ENCODE assay signal across 9 mouse cellular contexts in genomic region chrX:56649549-56650354, GRCm38 (mm10). TPM values are rescaled to one million over a fixed set of nuclear protein-coding genes. Genes with fewer than 3 reads are reported as not detected.
A peak's percentile ranks its signal among the peaks of the same experiment; 100 is the strongest.
DNase-seq lines count a peak whose midpoint lies in the region; ATAC-seq and TF ChIP-seq lines count a peak whose summit lies in the region.
"Had no signal": no experiment of that assay in that cellular context is flagged by ENCODE, and none has a peak within 500 bp of the region (broad histone marks: within the 10 kb centered on the region; RNA-seq: fewer than 3 reads in every experiment).

No protein-coding gene starts in this region.

- no peaks in the 10 kb centered on the region for H3K9me3 ChIP-seq in midbrain, embryonic 11.5 days (ENCODE audit: control insufficient read depth, low read length)
- no peaks in the 10 kb centered on the region for H3K9me3 ChIP-seq in midbrain, embryonic 10.5 days (replicated peaks)
- H3K9me3 ChIP-seq in hindbrain, embryonic 14.5 days (ENCODE audit: control insufficient read depth, low read length): no peaks in the 10 kb centered on the region

- H3K36me3 ChIP-seq in heart, adult 2 months (ENCODE audit: control insufficient read depth, insufficient read depth, low read length): no peaks in the 10 kb centered on the region
- H3K36me3 ChIP-seq in midbrain, embryonic 11.5 days (ENCODE audit: control insufficient read depth, insufficient read depth, low read length): no peaks in the 10 kb centered on the region
- no peaks in the 10 kb centered on the region for H3K36me3 ChIP-seq in midbrain, embryonic 10.5 days
- H3K36me3 ChIP-seq in hindbrain, embryonic 14.5 days (replicated peaks; ENCODE audit: control insufficient read depth, insufficient read depth): peaks cover 4% of the 10 kb centered on the region; the same call in 1 of the 2 replicates

- DNase-seq in heart, adult 2 months: peak in 1 of 2 experiments; percentile 6
- DNase-seq in heart, adult 8-10 months (ENCODE audit: low spot score): no peak
- peak; percentile 86 for DNase-seq in midbrain, embryonic 11.5 days (ENCODE audit: low spot score, missing footprints)
- no peak for DNase-seq in midbrain, embryonic 10.5 days (ENCODE audit: low spot score)
- peak; percentile 67 for DNase-seq in hindbrain, embryonic 14.5 days (ENCODE audit: low spot score)
- no peak for DNase-seq in right cerebral cortex, postnatal 25 days
- no peak for DNase-seq in ovary, postnatal 14 days (ENCODE audit: low spot score)
- no peak for DNase-seq in cerebellum, adult 9-11 months

- H3K79me2 ChIP-seq in heart, adult 2 months (replicated peaks; ENCODE audit: control insufficient read depth, insufficient read depth, low read length): no peaks in the 10 kb centered on the region

- peak; percentile 75 for TF ChIP-seq CTCF in heart, adult 2 months (IDR thresholded peaks at IDR 0.05)

- peak; percentile 52 for ATAC-seq in midbrain, embryonic 11.5 days (ENCODE audit: low FRiP score)
- no peak; the same call in 1 of the 2 replicates for ATAC-seq in hindbrain, embryonic 14.5 days (ENCODE audit: low FRiP score)

- intact Hi-C loops in heart, adult 2 months (cut with DNase I): loop anchor here (1.0 to 2.0 kb wide), 5 partner anchors 81 to 190 kb away; partner anchors contain the start of gene Fhl1

- WGBS in heart, adult 2 months: 60% methylated on average over 7 of the region's 7 CpGs
- WGBS in midbrain, embryonic 11.5 days: 35% methylated on average over 7 of the region's 7 CpGs
- WGBS in midbrain, embryonic 10.5 days: 42% methylated on average over 7 of the region's 7 CpGs
- WGBS in hindbrain, embryonic 14.5 days: 44% methylated on average over 7 of the region's 7 CpGs

- no peak overlapping the region for H3K4me2 ChIP-seq in midbrain, embryonic 11.5 days
- H3K4me2 ChIP-seq in hindbrain, embryonic 14.5 days (replicated peaks): no peak overlapping the region

- H3K9ac ChIP-seq in heart, adult 2 months (ENCODE audit: low read depth, low read length): no peak overlapping the region
- H3K9ac ChIP-seq in midbrain, embryonic 11.5 days (ENCODE audit: low read length): no peak overlapping the region
- H3K9ac ChIP-seq in hindbrain, embryonic 14.5 days: no peak overlapping the region

- peaks cover 3% of the 10 kb centered on the region; the same call in 1 of the 2 replicates for H3K4me1 ChIP-seq in heart, adult 2 months (ENCODE audit: control insufficient read depth, insufficient read depth, low read length)
- H3K4me1 ChIP-seq in midbrain, embryonic 11.5 days (ENCODE audit: control insufficient read depth, insufficient read depth, low read length): no peaks in the 10 kb centered on the region; the same call in 1 of the 2 replicates
- H3K4me1 ChIP-seq in midbrain, embryonic 10.5 days: peaks cover 23% of the 10 kb centered on the region
- no peaks in the 10 kb centered on the region for H3K4me1 ChIP-seq in hindbrain, embryonic 14.5 days (replicated peaks; ENCODE audit: control insufficient read depth, insufficient read depth, low read length)

- H3K27me3 ChIP-seq in heart, adult 2 months (ENCODE audit: control insufficient read depth, insufficient read depth, low read length): no peaks in the 10 kb centered on the region
- H3K27me3 ChIP-seq in midbrain, embryonic 11.5 days (ENCODE audit: control insufficient read depth, insufficient read depth, low read length): no peaks in the 10 kb centered on the region
- no peaks in the 10 kb centered on the region for H3K27me3 ChIP-seq in midbrain, embryonic 10.5 days (ENCODE audit: low read depth, poor library complexity, severe bottlenecking)
- H3K27me3 ChIP-seq in hindbrain, embryonic 14.5 days (ENCODE audit: control insufficient read depth, insufficient read depth, low read length): no peaks in the 10 kb centered on the region

- H3K4me3 ChIP-seq in heart, adult 2 months: no peak overlapping the region
- no peak overlapping the region for H3K4me3 ChIP-seq in midbrain, embryonic 11.5 days (ENCODE audit: low read depth, low read length)
- no peak overlapping the region for H3K4me3 ChIP-seq in midbrain, embryonic 10.5 days
- no peak overlapping the region for H3K4me3 ChIP-seq in hindbrain, embryonic 14.5 days (replicated peaks; ENCODE audit: low read length)
- H3K4me3 ChIP-seq: erythroblast, embryonic 14.5 days had no signal

- no peak for TF ChIP-seq POLR2A in heart, adult 2 months (IDR thresholded peaks at IDR 0.05; ENCODE audit: insufficient read depth, low read depth, low read length)

- no peak overlapping the region for H3K27ac ChIP-seq in heart, adult 2 months
- H3K27ac ChIP-seq in midbrain, embryonic 11.5 days (ENCODE audit: low read depth, low read length): no peak overlapping the region
- no peak overlapping the region for H3K27ac ChIP-seq in midbrain, embryonic 10.5 days (replicated peaks)
- no peak overlapping the region for H3K27ac ChIP-seq in hindbrain, embryonic 14.5 days

- TF ChIP-seq EP300 in heart, adult 2 months (IDR thresholded peaks at IDR 0.05; ENCODE audit: insufficient read depth, low read depth, low read length): no peak

RNA-seq across cellular contexts. Expression of gene Slc9a6, which starts 40.2 kb away (rescaled TPM):
- total RNA-seq in heart, adult 2 months (2021): 10 to 100 TPM; 22.2 to 22.4 TPM
- 12.6 and 15.8 TPM in 2 replicates for polyA plus RNA-seq in heart, adult 2 months (2012; rRNA removed)
- 10 to 100 TPM; 23.4 to 28.6 (median 26.0) TPM for total RNA-seq in heart, adult 8-10 months (2022)
- 15.6 and 17.2 TPM in 2 replicates for polyA plus RNA-seq in midbrain, embryonic 11.5 days (2014; fragmentation: Nextera tagmentation; extraction: Ambion mirVana)
- 12.9 and 17.5 TPM in 2 replicates for polyA plus RNA-seq in midbrain, embryonic 10.5 days (2016; fragmentation: Nextera tagmentation; extraction: Ambion mirVana)
- polyA plus RNA-seq in hindbrain, embryonic 14.5 days (2014; fragmentation: Nextera tagmentation; extraction: Ambion mirVana): 53.3 and 69.0 TPM in 2 replicates

RNA-seq across cellular contexts. Expression of gene Mmgt1, which starts 51.9 kb away (rescaled TPM):
- 10 to 100 TPM; 28.4 to 32.6 TPM for total RNA-seq in heart, adult 2 months (2021)
- 12.1 and 26.4 TPM in 2 replicates for polyA plus RNA-seq in heart, adult 2 months (2012; rRNA removed)
- total RNA-seq in heart, adult 8-10 months (2022): 10 to 100 TPM; 28.5 to 33.9 (median 30.6) TPM
- polyA plus RNA-seq in midbrain, embryonic 11.5 days (2014; fragmentation: Nextera tagmentation; extraction: Ambion mirVana): 50.9 and 51.6 TPM in 2 replicates
- 43.2 and 45.5 TPM in 2 replicates for polyA plus RNA-seq in midbrain, embryonic 10.5 days (2016; fragmentation: Nextera tagmentation; extraction: Ambion mirVana)
- polyA plus RNA-seq in hindbrain, embryonic 14.5 days (2014; fragmentation: Nextera tagmentation; extraction: Ambion mirVana): 63.8 and 64.5 TPM in 2 replicates

Comparison
In these comparisons a context has a peak if more than half of its experiments do, and no peak if none do; other contexts are left out.
1. DNase-seq: peak in midbrain, embryonic 11.5 days (single experiment) and hindbrain, embryonic 14.5 days (single experiment); none in heart, adult 8-10 months (single experiment), midbrain, embryonic 10.5 days (single experiment), right cerebral cortex, postnatal 25 days (single experiment), ovary, postnatal 14 days (single experiment) and cerebellum, adult 9-11 months (single experiment).